Mouse (Mus musculus): ENCODE results near the gene Cyp24a1. TPM values are rescaled to one million over a fixed set of nuclear protein-coding genes. Genes with fewer than 3 reads are reported as not detected.

Gene Cyp24a1
- polyA plus RNA-seq, 1 experiment: 29.2 TPM

GRCm38 (mm10) chr2:170534803-170535174, 37.8 kb upstream of the Cyp24a1 start:
- no peak for TF ChIP-seq CTCF (conservative IDR thresholded peaks at IDR 0.05; ENCODE audit: insufficient read depth, insufficient read length, low read depth, low read length)
- no peak for TF ChIP-seq POLR2A (IDR thresholded peaks at IDR 0.05; ENCODE audit: low read depth, low read length)
- 89% methylated on average over 11 of the region's 11 CpGs for WGBS
- Histone ChIP-seq H3K27ac (ENCODE audit: insufficient read depth, low read depth, low read length) (no peak overlapping the region), H3K4me1 (ENCODE audit: control insufficient read depth, insufficient read depth, low read length) (no peaks in the 10 kb centered on the region), H3K4me3 (ENCODE audit: insufficient read depth, low read depth, low read length) (no peak overlapping the region), H3K36me3 (ENCODE audit: control insufficient read depth, insufficient read depth, low read length) (no peaks in the 10 kb centered on the region), H3K27me3 (replicated peaks; ENCODE audit: control insufficient read depth, insufficient read depth, low read length) (no peaks in the 10 kb centered on the region)
- no peak for DNase-seq

GRCm38 (mm10) chr2:170534116-170534802, 37.3 kb upstream of the Cyp24a1 start:
- no peak overlapping the region for H3K4me3 ChIP-seq (ENCODE audit: insufficient read depth, low read depth, low read length)
- WGBS: 41% methylated on average over 12 of the region's 12 CpGs
- no peak for DNase-seq
- no peak overlapping the region for H3K27ac ChIP-seq (ENCODE audit: insufficient read depth, low read depth, low read length)
- no peaks in the 10 kb centered on the region for H3K36me3 ChIP-seq (ENCODE audit: control insufficient read depth, insufficient read depth, low read length)
- TF ChIP-seq CTCF (conservative IDR thresholded peaks at IDR 0.05; ENCODE audit: insufficient read depth, insufficient read length, low read depth, low read length): no peak
- no peak for TF ChIP-seq POLR2A (IDR thresholded peaks at IDR 0.05; ENCODE audit: low read depth, low read length)
- no peaks in the 10 kb centered on the region for H3K4me1 ChIP-seq (ENCODE audit: control insufficient read depth, insufficient read depth, low read length)
- H3K27me3 ChIP-seq (replicated peaks; ENCODE audit: control insufficient read depth, insufficient read depth, low read length): no peaks in the 10 kb centered on the region

GRCm38 (mm10) chr2:170530256-170530655, 33.3 kb upstream of the Cyp24a1 start:
- no peak for TF ChIP-seq CTCF (conservative IDR thresholded peaks at IDR 0.05; ENCODE audit: insufficient read depth, insufficient read length, low read depth, low read length)
- no peak for TF ChIP-seq POLR2A (IDR thresholded peaks at IDR 0.05; ENCODE audit: low read depth, low read length)
- Histone ChIP-seq H3K27me3 (replicated peaks; ENCODE audit: control insufficient read depth, insufficient read depth, low read length) (no peaks in the 10 kb centered on the region), H3K27ac (ENCODE audit: insufficient read depth, low read depth, low read length) (no peak overlapping the region), H3K36me3 (ENCODE audit: control insufficient read depth, insufficient read depth, low read length) (no peaks in the 10 kb centered on the region), H3K4me3 (ENCODE audit: insufficient read depth, low read depth, low read length) (no peak overlapping the region), H3K4me1 (ENCODE audit: control insufficient read depth, insufficient read depth, low read length) (no peaks in the 10 kb centered on the region)
- 93% methylated on average over 3 of the region's 3 CpGs for WGBS
- DNase-seq: no peak

GRCm38 (mm10) chr2:170529766-170530165, 32.8 kb upstream of the Cyp24a1 start:
- no peak for TF ChIP-seq POLR2A (IDR thresholded peaks at IDR 0.05; ENCODE audit: low read depth, low read length)
- TF ChIP-seq CTCF (conservative IDR thresholded peaks at IDR 0.05; ENCODE audit: insufficient read depth, insufficient read length, low read depth, low read length): no peak
- WGBS: 89% methylated on average over 7 of the region's 7 CpGs
- no peaks in the 10 kb centered on the region for H3K27me3 ChIP-seq (replicated peaks; ENCODE audit: control insufficient read depth, insufficient read depth, low read length)
- no peak overlapping the region for H3K27ac ChIP-seq (ENCODE audit: insufficient read depth, low read depth, low read length)
- H3K36me3 ChIP-seq (ENCODE audit: control insufficient read depth, insufficient read depth, low read length): no peaks in the 10 kb centered on the region
- no peak for DNase-seq
- no peak overlapping the region for H3K4me3 ChIP-seq (ENCODE audit: insufficient read depth, low read depth, low read length)
- H3K4me1 ChIP-seq (ENCODE audit: control insufficient read depth, insufficient read depth, low read length): no peaks in the 10 kb centered on the region

- no peak overlapping the region for H3K27ac ChIP-seq (ENCODE audit: insufficient read depth, low read depth, low read length)
- no peaks in the 10 kb centered on the region for H3K36me3 ChIP-seq (ENCODE audit: control insufficient read depth, insufficient read depth, low read length)
- TF ChIP-seq CTCF (conservative IDR thresholded peaks at IDR 0.05; ENCODE audit: insufficient read depth, insufficient read length, low read depth, low read length) (no peak), POLR2A (IDR thresholded peaks at IDR 0.05; ENCODE audit: low read depth, low read length) (no peak)
- H3K4me3 ChIP-seq (ENCODE audit: insufficient read depth, low read depth, low read length): no peak overlapping the region
- no peaks in the 10 kb centered on the region for H3K27me3 ChIP-seq (replicated peaks; ENCODE audit: control insufficient read depth, insufficient read depth, low read length)
- peak; percentile 26 for DNase-seq
- WGBS: 60% methylated on average over 16 of the region's 16 CpGs
- no peaks in the 10 kb centered on the region for H3K4me1 ChIP-seq (ENCODE audit: control insufficient read depth, insufficient read depth, low read length)
These were observed 31.1 kb upstream of the Cyp24a1 start for GRCm38 (mm10) chr2:170528061-170528460.

GRCm38 (mm10) chr2:170526513-170526912, 29.6 kb upstream of the Cyp24a1 start:
- Histone ChIP-seq H3K36me3 (ENCODE audit: control insufficient read depth, insufficient read depth, low read length) (no peaks in the 10 kb centered on the region), H3K27ac (ENCODE audit: insufficient read depth, low read depth, low read length) (0 out of 2 replicates have a peak overlapping the region, but pooled peaks have one; percentile 74), H3K4me3 (ENCODE audit: insufficient read depth, low read depth, low read length) (no peak overlapping the region), H3K4me1 (ENCODE audit: control insufficient read depth, insufficient read depth, low read length) (no peaks in the 10 kb centered on the region), H3K27me3 (replicated peaks; ENCODE audit: control insufficient read depth, insufficient read depth, low read length) (no peaks in the 10 kb centered on the region)
- 76% methylated on average over 8 of the region's 8 CpGs for WGBS
- peak; percentile 32 for DNase-seq
- TF ChIP-seq CTCF (conservative IDR thresholded peaks at IDR 0.05; ENCODE audit: insufficient read depth, insufficient read length, low read depth, low read length) (no peak), POLR2A (IDR thresholded peaks at IDR 0.05; ENCODE audit: low read depth, low read length) (no peak)

- Histone ChIP-seq H3K4me3 (ENCODE audit: insufficient read depth, low read depth, low read length) (no peak overlapping the region), H3K27me3 (replicated peaks; ENCODE audit: control insufficient read depth, insufficient read depth, low read length) (no peaks in the 10 kb centered on the region), H3K4me1 (ENCODE audit: control insufficient read depth, insufficient read depth, low read length) (no peaks in the 10 kb centered on the region), H3K36me3 (ENCODE audit: control insufficient read depth, insufficient read depth, low read length) (peaks cover 2% of the 10 kb centered on the region), H3K27ac (ENCODE audit: insufficient read depth, low read depth, low read length) (no peak overlapping the region)
- TF ChIP-seq CTCF (conservative IDR thresholded peaks at IDR 0.05; ENCODE audit: insufficient read depth, insufficient read length, low read depth, low read length) (peak; percentile 66), POLR2A (IDR thresholded peaks at IDR 0.05; ENCODE audit: low read depth, low read length) (no peak)
- 10% methylated on average over 7 of the region's 7 CpGs for WGBS
- DNase-seq: peak; percentile 72
These were observed 23.5 kb upstream of the Cyp24a1 start for GRCm38 (mm10) chr2:170520321-170520971.
